Mouse (Mus musculus) cerebellum, adult 11 months (tissue): ENCODE data around the gene Ranbp17.

ENCODE experiments used
- DNase-seq: peaks from one replicate; pipeline ENCODE4 v3.0.0; 2022

Gene Ranbp17

DNA sequence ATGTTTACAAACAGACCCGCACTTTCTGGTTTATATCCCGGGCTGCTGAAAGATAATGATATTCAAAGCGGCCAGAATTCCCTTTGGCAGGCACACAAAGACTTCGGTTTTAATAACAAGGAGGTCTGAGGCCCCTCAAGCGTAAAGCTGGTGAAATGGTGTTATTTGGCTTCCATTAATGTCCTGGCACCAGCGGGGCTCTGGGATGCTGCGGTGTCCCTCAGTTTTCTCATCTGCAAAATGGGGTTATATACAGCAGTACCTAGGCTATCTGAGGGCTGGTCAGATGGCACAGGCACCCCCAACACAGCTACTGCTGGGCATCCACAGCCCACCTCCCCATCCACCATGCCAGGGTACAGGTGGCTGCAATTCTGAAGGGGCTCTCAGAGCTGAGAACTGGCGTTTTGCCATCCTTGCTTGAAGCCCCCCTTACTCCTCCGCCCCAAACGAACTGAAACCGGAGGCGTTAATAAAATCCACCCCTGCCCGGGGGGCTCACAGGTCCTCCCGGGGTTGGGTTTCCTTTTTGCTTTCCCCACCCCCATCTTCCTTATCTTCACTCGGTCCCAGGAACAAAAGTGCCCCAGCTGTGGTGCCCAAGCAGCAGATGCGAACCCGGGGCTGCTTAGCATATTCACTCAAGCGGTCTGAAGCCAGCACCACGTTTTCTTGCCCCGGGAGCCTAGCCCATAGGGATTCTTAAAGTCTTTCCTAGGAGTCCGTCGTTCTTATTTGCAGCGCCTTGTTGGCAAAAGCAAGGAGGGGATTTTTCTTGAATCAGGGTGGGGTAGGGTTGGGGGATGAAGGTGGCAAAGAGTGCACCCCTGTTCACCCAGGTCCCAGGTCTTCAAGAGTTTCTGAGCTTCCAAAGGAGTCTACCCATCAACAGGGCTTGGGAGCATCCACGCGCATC is 317.8 kb downstream of the Ranbp17 start:
- DNase-seq, result peak; percentile 26

- DNase-seq, result no peak
These were observed 318.5 kb downstream of the Ranbp17 start for GRCm38 (mm10) chr11:33195061-33195460.

DNA sequence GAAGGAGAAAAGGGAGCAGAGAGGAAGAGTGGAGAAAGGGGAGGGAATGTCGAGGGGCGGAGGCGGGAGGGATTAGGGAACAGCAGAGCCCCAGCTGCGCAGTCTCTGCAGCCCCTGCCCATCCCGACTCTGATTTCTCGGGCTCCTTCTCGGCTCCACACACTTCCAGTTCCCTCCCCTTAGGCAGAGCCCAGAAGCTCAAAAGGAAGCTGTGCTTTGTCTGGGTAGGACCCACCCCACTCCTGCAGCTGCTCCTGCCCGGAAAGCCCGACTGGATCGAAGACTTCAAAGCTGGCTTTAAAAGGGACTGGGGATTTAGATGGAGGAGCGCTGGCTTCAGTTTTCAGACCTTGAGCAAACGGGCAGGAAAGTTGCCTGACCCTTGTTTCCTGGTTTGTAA is 319.9 kb downstream of the Ranbp17 start:
- DNase-seq, result no peak

- no peak for DNase-seq
These were observed 331.7 kb downstream of the Ranbp17 start for GRCm38 (mm10) chr11:33181804-33182203.

DNA sequence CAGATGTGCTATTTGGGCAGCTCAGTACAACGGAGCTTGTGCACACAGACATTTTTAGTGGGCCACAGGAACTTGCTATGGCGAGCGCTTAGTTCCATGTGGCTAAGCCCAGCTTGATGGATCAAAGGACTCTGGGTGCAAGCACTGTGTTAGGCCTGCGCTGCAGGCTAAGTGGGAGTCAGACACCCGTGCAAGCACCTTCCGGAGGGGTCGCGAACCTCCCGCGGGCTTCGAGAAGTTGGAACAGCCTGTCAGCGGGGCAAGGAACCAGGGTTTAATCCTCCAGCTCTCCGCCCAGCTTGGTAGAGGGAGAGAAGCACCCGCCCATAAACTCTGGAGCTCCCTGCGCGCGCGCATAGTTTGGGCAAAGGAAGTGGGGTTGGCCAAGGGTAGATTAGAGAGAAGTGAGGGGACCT is 332.8 kb downstream of the Ranbp17 start:
- DNase-seq, result no peak

DNA sequence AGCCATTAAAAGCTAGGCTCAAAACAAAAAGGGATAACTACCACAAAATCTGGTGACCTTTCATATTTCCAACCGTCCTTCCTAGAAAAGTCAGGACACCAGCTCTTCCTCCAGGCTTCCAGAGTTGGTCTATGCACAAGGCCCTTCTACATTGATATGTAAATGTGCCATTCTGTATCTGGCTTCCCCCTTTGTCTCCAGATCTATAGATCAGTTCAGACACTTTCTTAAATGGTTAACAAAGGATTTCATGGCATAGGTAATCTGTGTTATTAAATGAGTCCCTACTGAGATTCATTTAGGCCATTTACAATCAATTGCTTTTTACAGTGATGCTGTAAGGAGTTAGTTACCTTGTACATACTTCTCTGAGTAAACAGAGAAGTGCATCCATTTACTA is 333.7 kb downstream of the Ranbp17 start:
- DNase-seq, result no peak

DNA sequence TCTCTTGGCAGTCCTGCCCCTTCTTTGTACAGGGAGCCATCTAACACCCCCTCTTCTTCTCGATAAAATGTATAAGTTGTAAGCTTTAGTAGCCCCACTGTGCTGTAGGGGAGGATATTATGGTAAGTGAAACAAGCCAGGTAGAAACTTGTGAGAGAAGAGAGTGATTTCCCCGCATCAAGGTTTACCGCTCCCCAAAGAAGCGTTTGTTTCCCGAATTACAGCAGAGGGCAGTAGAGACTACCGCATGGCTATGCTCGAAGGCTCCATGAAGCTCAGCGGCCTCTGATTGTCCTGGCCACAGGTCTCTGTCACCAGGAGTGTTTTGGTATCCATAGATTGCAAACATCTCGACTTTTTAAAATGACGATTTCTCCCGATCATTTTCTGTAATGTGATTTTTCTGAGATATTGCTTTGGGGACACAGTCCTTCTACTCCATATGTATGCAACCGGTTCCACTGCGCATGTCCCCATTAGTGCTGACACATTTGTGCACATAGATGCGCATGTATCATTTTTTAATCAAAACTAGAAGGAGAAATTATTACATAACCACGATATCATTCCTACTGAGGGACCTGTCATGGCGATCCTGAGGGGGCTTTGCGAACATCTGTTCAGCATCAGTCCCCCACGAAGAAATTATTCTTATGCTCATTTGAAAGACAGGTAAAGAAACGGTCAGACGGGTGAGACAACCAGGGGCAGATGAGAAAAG is 336.9 kb downstream of the Ranbp17 start:
- peak; percentile 53 for DNase-seq

DNA sequence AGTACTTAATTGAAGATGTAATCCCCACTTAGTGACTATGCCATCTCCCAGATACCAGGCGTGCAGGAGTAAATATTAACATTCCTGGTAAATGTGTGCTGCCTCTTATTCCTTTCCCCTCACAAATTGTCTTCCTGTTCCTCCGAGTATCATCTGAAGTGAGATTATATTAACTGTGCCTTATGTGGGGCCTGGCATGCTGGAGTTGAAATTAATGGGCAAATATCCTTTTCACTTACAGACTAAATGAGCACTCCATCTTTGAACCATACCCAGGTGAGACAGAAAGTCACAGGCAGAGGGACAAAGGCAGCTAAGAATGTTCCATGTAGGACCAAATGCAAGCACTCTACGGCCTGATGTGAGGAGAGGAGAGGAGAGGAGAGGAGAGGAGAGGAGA is 337.8 kb downstream of the Ranbp17 start:
- no peak for DNase-seq

DNA sequence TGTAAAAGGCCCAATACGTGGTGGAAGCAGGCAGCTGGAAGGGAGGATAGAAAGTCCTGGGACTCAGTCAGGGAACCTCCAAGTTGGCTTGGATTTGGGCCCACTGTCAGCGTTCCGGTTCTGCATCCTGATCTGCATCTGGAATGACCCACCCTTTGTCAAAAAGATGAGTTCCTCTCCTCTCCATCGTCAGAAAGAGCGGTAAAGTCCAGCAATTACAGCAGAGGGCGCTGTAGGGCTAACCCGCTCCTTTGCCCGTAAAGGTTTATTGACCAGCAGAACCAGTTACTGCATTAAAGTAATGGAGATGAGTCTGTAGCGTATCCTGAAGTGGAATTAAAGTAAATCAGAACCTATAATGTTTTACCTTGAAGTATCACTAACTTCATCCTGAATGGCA is 343.1 kb downstream of the Ranbp17 start:
- peak; percentile 44 for DNase-seq

DNA sequence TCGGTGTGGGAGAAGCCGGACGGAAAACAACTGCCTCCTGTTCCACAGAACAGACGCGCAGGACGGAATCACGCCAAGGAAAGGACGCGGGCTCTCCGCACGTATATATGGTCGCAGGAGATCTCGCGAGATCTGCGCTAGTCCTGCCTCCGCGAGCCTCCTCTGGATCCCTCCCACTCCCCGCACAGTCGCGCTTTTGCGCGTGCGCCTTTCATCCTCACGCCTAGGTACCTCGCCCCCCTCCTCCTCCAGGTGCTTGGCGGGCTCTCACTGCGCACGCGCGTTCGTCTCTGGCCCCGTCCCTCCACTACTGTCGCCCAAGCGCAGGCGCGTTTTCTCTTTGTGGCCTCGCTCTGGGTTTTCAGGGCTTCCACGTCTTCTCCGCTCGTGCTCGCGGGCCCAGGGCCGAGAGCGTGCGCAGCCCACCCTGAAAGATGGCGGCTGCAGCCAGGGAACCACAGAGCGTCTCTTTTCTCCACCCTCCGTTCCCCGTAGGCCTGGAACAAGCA is 350.5 kb downstream of the Ranbp17 start, which contains the start of gene Npm1:
TSS of gene Npm1 (minus strand) at position 209 of the 509 bp plus-strand sequence.
- DNase-seq, result peak; percentile 100

DNA sequence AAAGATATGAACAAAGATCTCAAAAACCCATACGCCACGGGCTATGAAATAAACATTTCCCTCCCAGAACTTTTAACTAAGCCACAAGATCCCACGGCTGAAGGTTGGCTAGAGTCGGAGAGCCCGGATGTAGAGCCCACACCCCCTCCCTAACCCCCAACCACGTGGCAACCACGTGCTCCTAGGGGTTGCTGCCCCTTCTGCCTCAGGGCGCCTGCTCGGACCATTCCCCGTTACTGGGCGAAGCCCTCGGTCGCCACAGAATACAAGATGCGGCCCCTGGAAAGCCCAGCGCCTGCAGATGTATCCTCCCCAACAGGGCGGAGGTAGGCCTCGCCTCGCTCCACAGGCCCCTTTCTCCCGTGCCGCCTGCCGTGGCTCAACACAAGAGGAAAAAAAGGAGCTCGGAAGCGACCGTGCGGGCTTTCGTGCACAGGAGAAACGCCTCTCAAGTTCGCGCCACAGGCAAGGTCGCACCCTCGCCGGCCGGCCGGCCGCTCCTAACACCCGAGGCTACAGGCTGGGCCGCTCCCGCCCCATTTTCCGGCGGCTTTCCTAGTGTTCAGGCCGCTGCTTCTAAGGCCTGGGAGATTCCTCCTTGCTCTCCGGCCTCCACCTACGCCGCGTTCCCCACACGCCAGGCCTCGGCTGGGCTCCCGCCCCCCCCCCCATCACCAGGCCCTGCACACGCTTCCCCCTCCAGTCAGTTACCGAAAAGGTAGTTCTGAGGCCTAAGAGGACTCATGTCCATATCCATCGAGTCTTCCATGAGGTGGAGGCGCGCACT is 351.1 kb downstream of the Ranbp17 start:
- DNase-seq, result peak; percentile 47
